Mouse (Mus musculus): ENCODE results near the gene Apc2. TPM values are rescaled to one million over a fixed set of nuclear protein-coding genes. Genes with fewer than 3 reads are reported as not detected.
A peak's percentile ranks its signal among the peaks of the same experiment; 100 is the strongest.
"Not testable (repeated sequence)": the region's sequence is repeated elsewhere in the genome, so short reads cannot be mapped to it uniquely, and the experiment has no call there.

Gene Apc2
- total RNA-seq (2021): 100 to 1,000 TPM; 131 to 133 TPM
- long read RNA-seq, experiment 1, partial matches to known transcripts: 1 of 33 reads
- long read RNA-seq, experiment 1, other reads (novel, unspliced or antisense): 32 of 33 reads
- long read RNA-seq, experiment 2, full-length matches to known transcripts: 1 of 41 reads
- long read RNA-seq, experiment 2, partial matches to known transcripts: 0 of 41 reads
- long read RNA-seq, experiment 2, other reads (novel, unspliced or antisense): 40 of 41 reads

DNA sequence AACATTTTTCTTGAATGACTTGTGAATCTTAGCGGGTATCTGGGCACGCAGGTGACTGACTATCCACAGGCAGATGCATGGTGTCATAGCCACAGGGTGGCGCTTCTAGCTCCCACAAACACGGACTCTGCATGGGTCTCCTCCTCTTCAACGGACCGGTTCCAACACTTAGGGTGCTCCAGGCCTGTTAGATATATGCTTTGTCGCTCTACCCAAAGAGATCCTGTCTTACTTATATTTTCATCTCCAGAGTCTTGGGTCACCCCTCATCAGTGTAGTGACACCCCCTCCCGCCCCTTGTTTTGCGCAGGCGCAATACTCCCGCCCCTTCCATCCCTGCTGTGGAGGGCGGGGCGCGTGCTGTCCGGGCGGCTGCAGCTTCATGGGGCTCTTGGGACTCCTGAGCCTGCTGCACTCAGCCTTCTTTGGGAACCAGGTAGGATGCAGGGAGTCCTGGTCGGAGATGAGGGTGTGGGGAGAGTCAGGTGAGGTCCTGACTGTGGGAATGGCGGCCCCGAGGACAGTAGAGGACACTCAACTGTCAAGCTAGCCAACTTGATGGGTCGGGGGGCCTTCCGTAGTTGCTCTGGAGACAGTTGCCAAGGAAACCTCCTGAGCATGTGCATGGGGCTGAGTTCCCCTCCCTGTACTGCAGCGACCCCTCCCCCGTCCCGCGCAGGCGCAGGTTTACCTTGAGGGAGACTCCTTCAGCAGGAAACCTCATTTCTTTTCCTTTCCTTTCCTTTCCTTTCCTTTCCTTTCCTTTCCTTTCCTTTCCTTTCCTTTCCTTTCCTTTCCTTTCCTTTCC lies at the start of gene Apc2:
Gene Apc2 (plus strand): TSS at position 360 of the 808 bp plus-strand sequence.
- peak; percentile 79 to 84 for DNase-seq (ENCODE audit: low spot score in 2 of 2)

DNA sequence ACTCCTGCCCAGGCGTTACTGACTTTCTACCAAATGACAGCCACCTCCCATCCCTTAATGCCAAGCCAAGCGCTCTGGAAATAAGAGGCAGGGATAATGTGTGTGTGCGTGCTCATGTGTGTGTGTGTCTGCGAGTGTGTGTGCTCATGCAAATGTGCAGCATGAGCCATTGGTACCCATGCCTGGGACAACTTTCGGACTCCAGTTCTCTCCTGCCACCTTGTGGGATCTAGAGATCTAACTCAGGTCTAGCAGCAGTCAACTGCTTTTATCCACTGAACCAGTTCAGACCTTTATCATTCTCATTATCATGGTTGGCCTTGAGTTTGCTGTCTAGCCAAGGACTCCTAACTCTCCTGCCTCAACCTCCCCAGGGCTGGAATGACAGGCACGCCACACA lies 47.9 kb upstream of the Apc2 start:
- DNase-seq (ENCODE audit: low spot score in 2 of 2): peak in 1 of 2 experiments; percentile 57

DNA sequence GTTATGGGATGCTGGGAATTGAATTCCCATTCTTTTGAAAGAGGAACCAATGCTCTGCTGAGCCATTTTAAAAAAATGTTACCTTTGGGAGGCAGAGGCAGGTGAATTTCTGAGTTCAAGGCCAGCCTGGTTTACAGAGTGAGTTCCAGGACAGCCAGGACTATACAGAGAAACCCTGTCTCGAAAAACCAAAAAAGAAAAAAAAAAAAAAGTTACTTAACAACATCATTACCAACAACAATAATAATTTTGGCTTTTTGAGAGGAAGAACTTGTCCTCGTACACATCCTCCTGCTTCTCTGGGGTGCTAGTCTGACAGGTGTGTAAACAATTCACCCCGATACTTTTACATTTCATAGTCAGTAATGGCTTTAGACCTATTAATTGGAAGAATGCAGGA lies 47.3 kb upstream of the Apc2 start:
- not testable (repeated sequence) for DNase-seq (ENCODE audit: low spot score in 2 of 2)

DNA sequence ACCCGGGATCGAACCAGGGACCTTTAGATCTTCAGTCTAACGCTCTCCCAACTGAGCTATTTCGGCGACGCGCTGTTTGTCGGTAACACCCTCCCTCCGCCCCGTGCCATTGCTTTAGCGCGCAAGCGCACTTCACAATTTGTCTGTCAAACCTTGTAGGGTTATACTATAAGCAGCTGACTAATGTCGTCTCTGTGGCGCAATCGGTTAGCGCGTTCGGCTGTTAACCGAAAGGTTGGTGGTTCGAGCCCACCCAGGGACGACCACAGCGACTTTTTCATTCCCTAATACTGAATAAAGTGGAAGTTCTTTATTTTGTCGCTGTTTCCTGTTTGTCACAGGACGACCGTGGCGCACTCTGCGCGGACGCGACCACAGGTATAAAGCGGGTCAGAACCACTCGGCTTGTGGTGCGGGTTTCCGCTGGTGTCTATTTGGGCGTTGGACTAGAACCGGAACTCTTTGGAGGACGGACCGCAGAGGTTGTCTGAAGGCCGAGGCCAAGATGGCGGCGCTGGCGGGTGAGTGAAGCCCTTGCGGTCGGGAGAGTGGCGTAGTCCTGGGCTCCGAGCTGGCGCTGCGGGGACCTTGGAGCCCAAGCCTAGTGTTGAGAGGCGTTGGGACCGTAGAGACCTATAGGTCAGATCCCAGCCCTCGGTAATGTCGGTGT lies 46.7 kb upstream of the Apc2 start, which contains the start of gene Ndufs7:
Gene Ndufs7 (plus strand): TSS at position 151 of the 670 bp plus-strand sequence.
- peak; percentile 97 to 99 for DNase-seq (ENCODE audit: low spot score in 2 of 2)

DNA sequence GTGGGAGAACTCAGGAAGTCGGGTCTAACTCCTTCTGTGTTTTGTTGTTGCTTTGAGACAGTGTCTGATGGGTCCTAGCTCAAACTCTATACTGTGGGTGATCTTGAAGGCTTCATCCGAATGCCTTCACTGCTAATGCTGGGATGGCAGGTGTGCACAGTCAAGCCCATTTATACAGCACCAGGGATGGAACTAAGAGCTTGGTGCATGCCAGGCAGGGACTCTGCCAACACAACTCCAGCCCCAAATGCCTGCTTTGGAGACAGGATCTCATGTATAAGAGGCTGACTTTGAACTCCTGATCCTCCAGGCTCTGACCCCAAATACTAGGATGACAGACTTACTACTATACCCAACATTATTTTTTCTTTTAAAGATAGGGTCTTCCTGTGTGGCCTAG lies 45.7 kb upstream of the Apc2 start:
- DNase-seq (ENCODE audit: low spot score in 2 of 2): no peak

DNA sequence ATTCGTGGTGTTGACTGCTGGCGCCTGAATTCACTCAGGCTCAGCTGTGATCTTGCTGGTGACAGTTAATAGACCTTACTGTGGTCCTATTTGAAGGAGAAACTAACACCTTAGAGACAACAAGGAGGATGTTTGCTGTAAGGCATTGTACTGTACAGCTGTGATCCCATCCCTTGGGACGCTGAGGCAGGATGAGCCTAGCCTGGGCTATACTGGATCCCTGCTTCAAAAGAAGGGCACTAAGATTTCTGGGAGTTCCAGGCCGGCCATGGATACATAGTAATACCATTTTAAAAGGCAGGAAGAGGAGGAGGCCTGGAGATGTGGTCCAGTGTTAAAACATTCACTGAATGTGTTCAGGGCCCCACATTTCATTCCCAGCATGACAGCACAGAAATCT lies 45.2 kb upstream of the Apc2 start:
- DNase-seq (ENCODE audit: low spot score in 2 of 2): no peak

DNA sequence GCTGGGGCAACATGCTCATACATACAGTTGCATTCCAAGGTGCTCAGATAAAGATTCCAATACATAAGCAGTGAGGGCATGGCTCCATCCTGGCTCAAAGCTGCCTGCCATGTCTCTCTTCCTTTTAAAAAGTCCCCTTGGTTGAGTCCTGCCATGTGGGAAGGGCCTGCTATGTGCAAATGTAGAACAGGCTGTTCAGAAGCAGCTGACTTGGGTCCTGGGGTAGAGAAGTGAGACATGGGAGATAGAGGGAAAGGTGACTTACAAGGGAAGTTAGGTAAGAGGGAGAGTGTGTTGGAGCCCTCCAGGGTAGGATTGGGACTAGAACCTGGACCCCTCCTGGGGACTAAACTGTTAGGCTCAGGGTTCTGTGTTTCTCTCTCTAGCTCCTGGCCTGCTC lies 43.8 kb upstream of the Apc2 start:
- no peak for DNase-seq (ENCODE audit: low spot score in 2 of 2)

DNA sequence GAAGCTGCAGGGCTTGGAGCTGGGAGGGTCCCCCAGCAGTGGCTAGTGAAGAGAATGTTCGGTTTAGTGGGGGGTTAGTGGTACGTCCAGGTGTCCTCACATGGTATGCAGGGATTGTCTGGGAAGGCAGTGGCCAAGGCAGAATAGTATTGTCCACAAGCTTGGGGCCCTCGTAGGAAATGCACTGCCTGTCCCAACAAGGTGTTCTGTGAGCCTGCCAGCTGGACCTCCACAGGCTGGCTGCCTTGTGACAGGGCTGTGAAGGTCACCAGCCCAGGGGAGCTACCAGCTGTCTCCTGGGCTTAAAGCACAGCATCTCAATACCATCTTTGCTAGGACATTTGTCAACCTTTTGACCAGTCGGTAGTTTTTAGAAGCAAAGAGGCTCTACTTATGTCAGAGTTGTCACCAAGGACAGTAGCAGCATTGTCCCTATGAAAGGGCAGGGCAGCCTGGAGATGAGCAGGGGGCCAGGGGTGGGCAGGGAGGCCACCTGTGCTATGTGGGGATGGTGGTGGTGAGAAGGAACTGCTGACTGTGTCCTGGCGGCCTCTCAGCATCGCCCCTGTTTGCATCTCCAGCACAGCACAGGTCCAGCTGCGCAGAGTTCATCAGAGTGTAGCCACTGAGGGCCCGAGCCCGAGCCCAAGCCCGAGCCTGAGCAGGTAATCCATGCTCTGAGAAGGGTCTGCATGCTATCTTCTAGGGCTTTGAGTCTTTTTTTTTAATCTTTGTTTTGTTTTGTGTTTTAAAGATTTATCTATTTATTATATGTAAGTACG lies 43.1 kb upstream of the Apc2 start:
- DNase-seq (ENCODE audit: low spot score in 2 of 2): no peak

DNA sequence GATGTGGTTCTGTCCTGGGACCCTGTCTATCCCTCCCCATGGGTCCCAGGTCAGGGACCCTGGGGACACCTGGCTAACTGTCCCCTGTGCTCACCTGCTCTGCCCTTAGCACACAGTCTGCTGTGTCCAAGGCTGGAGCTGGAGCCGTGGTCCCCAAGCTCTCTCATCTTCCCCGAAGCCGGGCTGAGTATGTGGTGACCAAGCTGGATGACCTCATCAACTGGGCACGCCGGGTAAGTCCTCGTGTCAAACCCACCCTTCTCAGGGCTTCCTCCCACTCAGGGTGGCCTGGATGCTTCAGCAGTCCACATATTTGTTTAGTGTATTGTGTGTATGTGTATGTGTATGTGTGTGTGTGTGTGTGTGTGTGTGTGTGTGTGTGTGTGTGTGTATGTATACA lies 42.2 kb upstream of the Apc2 start:
- DNase-seq (ENCODE audit: low spot score in 2 of 2): no peak

DNA sequence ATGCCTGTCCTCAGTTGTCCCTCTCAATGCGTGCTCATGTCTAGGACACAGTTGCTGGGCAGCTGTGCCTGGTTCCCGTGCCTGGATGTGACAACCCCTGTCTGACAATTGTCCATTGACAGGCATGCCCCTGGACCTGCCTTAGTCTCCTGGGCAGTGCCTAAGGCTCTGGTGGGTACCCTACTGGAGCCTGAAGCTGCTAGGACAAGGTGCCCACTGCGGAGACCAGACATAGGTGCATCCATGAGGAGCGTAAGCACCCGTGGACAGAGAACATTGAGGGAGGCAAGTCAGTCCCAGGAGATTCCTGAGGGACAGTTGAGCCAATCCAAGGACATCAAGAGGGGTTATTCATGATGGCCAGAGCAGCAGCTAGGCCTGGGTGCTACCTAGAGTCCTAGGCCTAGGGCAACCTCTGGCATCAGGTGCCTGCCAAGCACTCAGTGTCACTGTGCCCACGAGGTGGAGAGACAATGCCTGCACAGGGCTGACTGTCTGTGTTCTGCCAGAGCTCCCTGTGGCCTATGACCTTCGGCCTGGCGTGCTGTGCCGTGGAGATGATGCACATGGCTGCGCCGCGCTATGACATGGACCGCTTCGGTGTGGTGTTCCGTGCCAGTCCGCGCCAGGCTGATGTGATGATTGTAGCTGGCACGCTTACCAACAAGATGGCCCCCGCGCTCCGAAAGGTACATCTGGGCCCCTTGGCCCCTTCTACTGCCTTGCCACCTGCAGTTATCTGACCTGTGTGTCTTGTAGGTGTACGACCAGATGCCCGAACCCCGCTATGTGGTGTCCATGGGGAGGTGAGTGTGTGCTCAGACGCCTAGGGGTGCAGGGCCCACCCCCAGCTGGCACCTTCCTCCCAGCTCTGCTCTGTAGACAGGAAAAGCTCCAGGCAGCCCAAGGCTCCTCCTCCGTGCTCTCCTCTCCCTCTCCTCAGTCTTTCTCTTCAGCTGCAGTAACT lies 41.2 kb upstream of the Apc2 start:
- no peak for DNase-seq (ENCODE audit: low spot score in 2 of 2)

DNA sequence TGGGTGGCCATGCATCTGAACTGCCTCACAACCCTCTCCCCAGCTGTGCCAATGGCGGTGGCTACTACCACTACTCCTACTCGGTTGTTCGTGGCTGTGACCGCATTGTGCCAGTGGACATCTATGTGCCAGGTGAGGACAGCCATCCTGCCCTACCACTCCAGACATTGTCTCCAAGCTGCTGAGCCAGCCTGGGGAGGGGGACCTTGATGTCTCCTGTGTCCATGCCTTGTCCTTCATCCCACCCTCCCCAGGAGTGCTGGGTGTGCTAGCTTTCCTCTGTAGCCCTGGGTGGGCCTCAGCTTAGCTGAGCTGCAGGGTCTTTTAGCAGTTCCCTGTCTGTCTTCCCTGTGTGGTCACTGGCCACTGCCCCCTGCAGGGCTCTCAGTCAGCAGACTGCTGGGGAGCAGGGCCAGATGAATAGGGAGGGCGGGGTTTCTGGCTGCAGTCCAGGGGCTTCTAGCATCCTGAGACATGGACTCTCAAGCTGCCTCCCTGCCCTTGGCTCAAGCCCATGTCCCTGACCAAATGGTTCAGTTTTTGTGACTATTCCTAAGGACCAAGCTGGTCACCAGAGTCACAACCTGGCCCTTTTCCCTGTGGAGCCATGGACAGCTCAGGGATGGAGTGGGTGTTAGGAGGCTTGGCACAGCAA lies 39.8 kb upstream of the Apc2 start:
- DNase-seq (ENCODE audit: low spot score in 2 of 2): no peak

DNA sequence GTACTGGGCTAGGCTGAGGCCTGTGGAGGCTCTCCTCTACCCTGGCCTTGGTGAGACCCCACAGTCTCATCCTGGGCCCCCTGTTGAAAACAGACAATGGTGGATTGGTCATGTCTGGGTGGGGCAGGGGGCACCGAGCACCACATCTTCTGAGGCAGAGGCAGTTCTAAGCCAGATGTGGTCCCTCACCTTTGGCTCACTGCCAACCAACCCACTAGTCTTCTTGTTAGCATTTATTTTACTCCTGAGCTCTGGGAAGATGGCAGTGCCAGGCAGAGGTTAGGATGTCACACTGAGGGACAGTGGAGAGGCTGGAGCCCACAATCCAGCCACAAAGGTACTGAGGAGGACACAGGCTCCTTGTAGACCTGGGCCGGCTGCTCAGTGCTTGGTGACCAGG lies 37.8 kb upstream of the Apc2 start:
- DNase-seq (ENCODE audit: low spot score in 2 of 2): no peak

DNA sequence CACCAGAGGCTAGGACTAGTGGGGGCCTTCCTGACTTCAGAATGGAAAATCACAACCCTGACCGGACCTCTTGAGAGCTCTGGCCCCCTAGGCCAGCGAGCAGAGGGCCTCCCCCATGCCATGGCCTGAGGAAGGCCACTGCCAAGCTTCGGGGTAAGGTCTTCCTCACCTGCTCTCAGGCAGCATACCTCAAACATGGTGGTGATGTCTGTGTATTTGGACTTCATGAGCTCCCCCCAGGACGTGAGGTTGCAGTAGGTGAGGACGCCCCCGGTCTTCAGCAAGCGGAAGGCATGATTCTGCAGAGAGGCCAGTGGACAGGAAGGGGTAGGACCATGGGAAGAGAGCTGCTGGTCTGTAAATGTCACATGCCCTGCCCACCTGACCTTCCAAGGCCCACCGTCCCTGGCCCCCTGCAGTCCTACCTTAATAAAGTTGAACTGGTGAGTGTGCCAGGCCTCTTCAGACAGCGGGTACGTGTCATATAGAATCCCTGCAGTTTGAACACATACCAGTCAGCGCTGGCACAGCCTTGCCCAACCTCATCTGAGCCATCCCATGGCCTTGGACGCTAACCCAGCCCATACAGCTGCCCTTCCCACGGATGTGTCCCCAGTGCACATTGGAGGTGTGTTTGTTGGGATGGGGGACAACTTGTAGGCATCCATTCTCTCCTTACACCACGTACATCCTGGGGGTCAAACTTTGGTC lies 36.9 kb upstream of the Apc2 start:
- DNase-seq (ENCODE audit: low spot score in 2 of 2): no peak

DNA sequence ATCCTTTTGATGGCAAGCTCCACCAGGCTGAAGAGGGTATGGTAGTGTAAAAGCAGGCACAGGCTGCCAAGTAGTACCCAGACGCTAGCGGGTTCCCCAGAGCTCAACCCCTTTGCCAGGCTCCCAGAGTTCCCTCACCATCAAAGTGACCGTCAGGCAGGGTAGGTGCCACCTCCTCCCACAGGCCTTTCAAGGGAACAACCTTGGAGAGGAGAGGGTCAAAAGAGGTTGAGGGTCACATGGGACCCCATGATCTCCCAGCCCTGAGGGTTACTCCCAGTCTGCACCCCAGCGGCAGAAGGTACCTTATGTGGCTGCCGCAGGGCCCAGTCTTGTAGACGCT lies 36.3 kb upstream of the Apc2 start:
- no peak for DNase-seq (ENCODE audit: low spot score in 2 of 2)

DNA sequence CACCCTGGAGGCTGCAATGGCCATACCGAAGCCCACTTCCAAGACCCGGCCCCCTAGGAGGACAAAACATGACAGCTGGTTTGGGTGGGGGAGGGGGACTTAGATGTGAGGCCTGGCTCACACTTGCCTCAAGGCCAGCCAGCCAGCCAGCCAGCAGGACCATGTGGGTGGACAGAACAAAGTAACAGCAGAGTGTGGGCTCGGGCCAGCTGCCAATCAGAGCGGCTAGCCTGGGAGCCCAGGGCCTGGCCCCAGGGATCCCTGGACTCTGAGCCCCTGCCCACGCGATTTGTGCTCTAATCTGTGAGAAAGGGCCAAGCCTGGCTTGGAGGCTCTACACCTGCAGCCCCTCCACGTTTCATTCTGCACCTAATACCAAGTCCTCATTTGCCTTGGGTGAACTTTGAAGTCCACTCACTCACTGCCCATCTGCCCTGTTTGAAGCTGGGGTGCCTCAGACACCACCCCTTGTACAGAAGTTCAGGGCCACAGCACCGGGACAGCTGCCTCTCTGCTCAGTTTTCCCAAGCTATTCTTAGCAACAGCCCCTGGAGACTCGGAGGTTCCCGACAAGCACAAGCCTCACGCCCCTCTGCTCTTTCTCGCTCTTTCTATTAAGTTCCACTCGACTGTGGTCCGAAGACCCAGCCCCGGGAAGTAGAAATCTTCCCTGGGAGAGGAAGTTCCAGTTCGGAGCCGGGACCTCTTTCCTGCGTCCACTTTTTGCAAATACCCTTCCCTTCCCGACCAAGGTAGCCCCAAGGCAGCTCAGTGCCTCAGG lies 35.7 kb upstream of the Apc2 start:
- peak; percentile 58 to 74 for DNase-seq (ENCODE audit: low spot score in 2 of 2)

DNA sequence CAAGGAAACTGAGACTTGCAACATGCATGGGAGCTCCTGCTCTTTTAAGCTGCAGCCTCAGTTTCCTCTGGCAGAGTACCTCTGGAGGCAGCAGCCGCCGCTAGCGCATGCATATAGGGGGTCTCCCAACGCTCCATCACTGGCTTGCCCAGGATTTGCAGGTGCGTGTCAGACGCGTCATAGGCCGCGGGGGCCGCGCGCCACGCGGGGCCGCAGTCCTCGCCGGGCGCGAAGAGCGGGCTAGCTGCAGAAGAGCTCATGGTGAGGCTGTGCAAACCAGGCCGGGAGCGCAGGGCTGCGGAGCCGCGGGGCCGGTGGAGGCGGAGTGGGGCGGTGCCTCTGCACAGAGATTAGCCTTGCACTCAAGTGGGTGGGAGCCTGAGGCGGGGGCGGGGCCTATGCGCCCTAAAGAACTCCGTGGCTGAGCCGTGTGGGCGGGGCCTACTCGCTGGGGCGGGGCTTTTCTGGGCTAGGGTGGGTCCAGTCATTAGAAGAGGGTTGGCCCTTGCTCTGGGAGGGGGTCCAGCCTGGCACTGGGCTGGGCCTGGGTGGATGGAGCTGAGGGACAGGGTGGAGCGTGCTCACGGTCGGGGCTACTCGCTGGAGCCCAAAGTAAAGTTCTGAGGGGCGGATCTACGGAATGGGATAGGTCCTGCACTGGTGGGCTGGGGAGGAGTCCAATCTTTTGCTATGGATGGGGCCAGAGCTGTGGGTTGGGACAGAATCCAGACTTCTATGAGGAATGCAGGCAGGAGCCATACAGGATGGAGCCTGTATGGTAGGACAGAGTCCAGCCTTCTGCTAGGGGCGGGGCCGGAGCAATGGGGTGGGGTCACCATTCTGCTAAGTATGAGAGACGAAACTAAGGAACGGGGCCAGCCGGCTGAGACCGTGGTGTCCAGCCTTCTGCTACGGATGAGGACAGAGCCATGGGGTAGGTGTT lies 34.9 kb upstream of the Apc2 start, which contains the start of the genes Gamt and Dazap1:
Gene Gamt (minus strand): TSS at position 371 of the 943 bp plus-strand sequence.
Gene Dazap1 (plus strand): TSS at position 845 of the 943 bp plus-strand sequence.
- peak; percentile 86 to 95 for DNase-seq (ENCODE audit: low spot score in 2 of 2)

DNA sequence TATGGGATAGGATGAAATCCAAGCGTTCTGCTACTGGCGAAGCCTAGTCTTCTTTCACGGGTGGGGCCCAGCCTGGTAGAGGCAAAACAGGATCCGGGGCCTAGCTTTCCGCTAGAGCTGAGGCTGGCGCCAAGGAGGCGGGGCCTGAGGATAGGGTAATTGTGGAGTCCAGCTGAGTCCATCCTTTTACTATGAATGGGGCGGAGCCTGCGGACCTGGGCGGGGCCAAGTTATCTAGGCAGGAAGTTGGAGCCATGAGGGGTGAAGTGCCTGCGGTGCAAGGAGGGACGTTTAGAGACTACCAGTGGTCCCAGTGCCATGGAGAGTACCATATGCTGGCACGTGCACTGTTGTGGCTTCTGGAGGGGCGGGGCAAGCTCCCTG lies 34.2 kb upstream of the Apc2 start:
- DNase-seq (ENCODE audit: low spot score in 2 of 2): peak; percentile 88 to 91
